Mouse (Mus musculus) midbrain, embryonic 10.5 days (tissue): ENCODE measurements around the gene Stra6. TPM values are rescaled to one million over a fixed set of nuclear protein-coding genes. Genes with fewer than 3 reads are reported as not detected.

ENCODE experiments used
- DNase-seq: peaks from one replicate; pipeline ENCODE4 v3.0.0-alpha.2; 2017; ENCODE audit warnings: low spot score
- H3K27ac ChIP-seq: fragments of 300-500 bp; sonication (generic); replicated peaks from 2 replicates; pipeline ENCODE4 v1.5.1; 2016; ENCODE audit warnings: mild to moderate bottlenecking
- H3K27me3 ChIP-seq: fragments of 300-500 bp; sonication (generic); 2 replicates; pipeline ENCODE4 v1.6.1; 2016; ENCODE audit warnings: low read depth, mild to moderate bottlenecking; ENCODE audit not compliant: poor library complexity, severe bottlenecking
- H3K36me3 ChIP-seq: fragments of 300-500 bp; sonication (generic); 2 replicates; pipeline ENCODE4 v1.6.1; 2016; ENCODE audit warnings: mild to moderate bottlenecking, moderate library complexity
- H3K4me1 ChIP-seq: fragments of 300-500 bp; sonication (generic); 2 replicates; pipeline ENCODE4 v1.6.1; 2016
- H3K4me3 ChIP-seq: fragments of 300-500 bp; sonication (generic); 2 replicates; pipeline ENCODE4 v1.5.1; 2016; ENCODE audit warnings: mild to moderate bottlenecking, moderate library complexity
- H3K9me3 ChIP-seq: fragments of 300-500 bp; sonication (generic); replicated peaks from 2 replicates; pipeline ENCODE4 v1.6.1; 2016; ENCODE audit warnings: mild to moderate bottlenecking
- WGBS: fragments of 180-500 bp; shearing (Covaris S2); methylation state at CpG from one replicate; pipeline ENCODE4 v1.1.7; 2016; 5-methylcytosine and 5-hydroxymethylcytosine counted together
- polyA plus RNA-seq: library from polyadenylated mRNA; unstranded; fragments of >200 nt; fragmentation: Nextera tagmentation; extraction: Ambion mirVana; gene quantifications from 2 replicates; pipeline ENCODE4 v1.2.1, GENCODE M21; 2016

The Stra6 gene
- polyA plus RNA-seq, 1 experiment from 2014 or later = 15.2 TPM

- WGBS = 74% methylated on average over 4 of the region's 4 CpGs
- Histone ChIP-seq H3K4me1 (peaks cover 20% of the 10 kb centered on the region), H3K36me3 (peaks cover 9% of the 10 kb centered on the region; the same call in 1 of the 2 replicates), H3K27me3 (no peaks in the 10 kb centered on the region), H3K27ac (no peak overlapping the region), H3K4me3 (no peak overlapping the region), H3K9me3 (no peaks in the 10 kb centered on the region)
- DNase-seq = no peak
Measured at GRCm38 (mm10) chr9:58150733-58151361, 87.3 kb downstream of the Stra6 start.

GRCm38 (mm10) chr9:58153095-58153494 lies 89.5 kb downstream of the Stra6 start:
- Histone ChIP-seq H3K27me3 (0 out of 2 replicates have a peak, but pooled peaks cover 4% of the 10 kb centered on the region), H3K4me1 (peaks cover 20% of the 10 kb centered on the region), H3K27ac (no peak overlapping the region; the same call in 1 of the 2 replicates), H3K36me3 (peaks cover 9% of the 10 kb centered on the region; the same call in 1 of the 2 replicates), H3K4me3 (no peak overlapping the region), H3K9me3 (no peaks in the 10 kb centered on the region)
- 86% methylated on average over 3 of the region's 3 CpGs for WGBS
- DNase-seq = no peak

GRCm38 (mm10) chr9:58155366-58155765 lies 91.8 kb downstream of the Stra6 start:
- WGBS = 76% methylated on average over 3 of the region's 3 CpGs
- no peak overlapping the region for H3K4me3 ChIP-seq
- H3K9me3 ChIP-seq = no peaks in the 10 kb centered on the region
- no peaks in the 10 kb centered on the region; the same call in 1 of the 2 replicates for H3K36me3 ChIP-seq
- no peak for DNase-seq
- H3K4me1 ChIP-seq = peaks cover 40% of the 10 kb centered on the region
- 0 out of 2 replicates have a peak, but pooled peaks cover 4% of the 10 kb centered on the region for H3K27me3 ChIP-seq
- H3K27ac ChIP-seq = 0 out of 2 replicates have a peak overlapping the region, but pooled peaks have one; percentile 34

GRCm38 (mm10) chr9:58156819-58157560 lies 93.4 kb downstream of the Stra6 start:
- Histone ChIP-seq H3K9me3 (no peaks in the 10 kb centered on the region), H3K4me1 (peaks cover 40% of the 10 kb centered on the region), H3K36me3 (no peaks in the 10 kb centered on the region), H3K4me3 (no peak overlapping the region), H3K27ac (peak overlapping the region; percentile 65; the same call in 1 of the 2 replicates), H3K27me3 (0 out of 2 replicates have a peak, but pooled peaks cover 4% of the 10 kb centered on the region)
- DNase-seq = no peak
- 93% methylated on average over 22 of the region's 22 CpGs for WGBS

GRCm38 (mm10) chr9:58157838-58158237 lies 94.2 kb downstream of the Stra6 start:
- peak overlapping the region; percentile 65 for H3K27ac ChIP-seq
- no peak overlapping the region for H3K4me3 ChIP-seq

GRCm38 (mm10) chr9:58158541-58159311 lies 95.1 kb downstream of the Stra6 start:
- H3K4me1 ChIP-seq = peaks cover 42% of the 10 kb centered on the region
- DNase-seq = no peak
- no peaks in the 10 kb centered on the region for H3K36me3 ChIP-seq
- no peak overlapping the region for H3K4me3 ChIP-seq
- WGBS = 36% methylated on average over 7 of the region's 7 CpGs
- H3K27me3 ChIP-seq = 0 out of 2 replicates have a peak, but pooled peaks cover 4% of the 10 kb centered on the region
- H3K27ac ChIP-seq = peak overlapping the region; percentile 65
- H3K9me3 ChIP-seq = no peaks in the 10 kb centered on the region

More at GRCm38 (mm10) chr9:58157838-58158237, 94.2 kb downstream of the Stra6 start:
- H3K9me3 ChIP-seq = no peaks in the 10 kb centered on the region
- 0 out of 2 replicates have a peak, but pooled peaks cover 4% of the 10 kb centered on the region for H3K27me3 ChIP-seq
- peaks cover 46% of the 10 kb centered on the region for H3K4me1 ChIP-seq
- WGBS = 85% methylated on average over 13 of the region's 13 CpGs
- H3K36me3 ChIP-seq = no peaks in the 10 kb centered on the region
- no peak for DNase-seq

- peaks cover 42% of the 10 kb centered on the region for H3K4me1 ChIP-seq
- WGBS = 79% methylated on average over 4 of the region's 4 CpGs
- H3K36me3 ChIP-seq = no peaks in the 10 kb centered on the region
- peak overlapping the region; percentile 67; the same call in 1 of the 2 replicates for H3K27ac ChIP-seq
- no peak overlapping the region for H3K4me3 ChIP-seq
- H3K27me3 ChIP-seq = 0 out of 2 replicates have a peak, but pooled peaks cover 4% of the 10 kb centered on the region
- no peak for DNase-seq
- H3K9me3 ChIP-seq = no peaks in the 10 kb centered on the region
Measured at GRCm38 (mm10) chr9:58159855-58160254, 96.3 kb downstream of the Stra6 start.

GRCm38 (mm10) chr9:58160315-58160714 lies 96.7 kb downstream of the Stra6 start:
- no peak overlapping the region for H3K27ac ChIP-seq
- no peak for DNase-seq
- no peaks in the 10 kb centered on the region for H3K36me3 ChIP-seq
- 0 out of 2 replicates have a peak, but pooled peaks cover 4% of the 10 kb centered on the region for H3K27me3 ChIP-seq
- peaks cover 40% of the 10 kb centered on the region for H3K4me1 ChIP-seq
- H3K9me3 ChIP-seq = no peaks in the 10 kb centered on the region
- H3K4me3 ChIP-seq = no peak overlapping the region
- 88% methylated on average over 5 of the region's 5 CpGs for WGBS

GRCm38 (mm10) chr9:58162173-58162572 lies 98.6 kb downstream of the Stra6 start:
- H3K36me3 ChIP-seq = no peaks in the 10 kb centered on the region
- 83% methylated on average over 3 of the region's 3 CpGs for WGBS
- H3K27ac ChIP-seq = peak overlapping the region; percentile 43; the same call in 1 of the 2 replicates
- no peak overlapping the region for H3K4me3 ChIP-seq
- no peaks in the 10 kb centered on the region for H3K9me3 ChIP-seq
- 0 out of 2 replicates have a peak, but pooled peaks cover 4% of the 10 kb centered on the region for H3K27me3 ChIP-seq
- H3K4me1 ChIP-seq = peaks cover 36% of the 10 kb centered on the region
- DNase-seq = no peak

- DNase-seq = no peak
- WGBS = 83% methylated on average over 5 of the region's 5 CpGs
Measured at GRCm38 (mm10) chr9:58163146-58163545, 99.6 kb downstream of the Stra6 start.

GRCm38 (mm10) chr9:58165779-58166178 lies 102.2 kb downstream of the Stra6 start:
- peaks cover 18% of the 10 kb centered on the region for H3K4me1 ChIP-seq
- no peak for DNase-seq
- H3K27me3 ChIP-seq = no peaks in the 10 kb centered on the region
- no peak overlapping the region for H3K4me3 ChIP-seq
- 72% methylated on average over 1 of the region's 1 CpGs for WGBS
- no peaks in the 10 kb centered on the region for H3K9me3 ChIP-seq
- H3K36me3 ChIP-seq = no peaks in the 10 kb centered on the region
- no peak overlapping the region for H3K27ac ChIP-seq

More at GRCm38 (mm10) chr9:58163146-58163545, 99.6 kb downstream of the Stra6 start:
- Histone ChIP-seq H3K27ac (peak overlapping the region; percentile 43; the same call in 1 of the 2 replicates), H3K4me3 (no peak overlapping the region), H3K4me1 (peaks cover 27% of the 10 kb centered on the region), H3K9me3 (no peaks in the 10 kb centered on the region), H3K27me3 (no peaks in the 10 kb centered on the region), H3K36me3 (no peaks in the 10 kb centered on the region)

- H3K4me1 ChIP-seq = peaks cover 11% of the 10 kb centered on the region
- no peaks in the 10 kb centered on the region for H3K36me3 ChIP-seq
- no peaks in the 10 kb centered on the region for H3K27me3 ChIP-seq
- peak overlapping the region; percentile 55; the same call in 1 of the 2 replicates for H3K27ac ChIP-seq
- DNase-seq = no peak
- H3K9me3 ChIP-seq = no peaks in the 10 kb centered on the region
- H3K4me3 ChIP-seq = no peak overlapping the region
- 79% methylated on average over 3 of the region's 3 CpGs for WGBS
Measured at GRCm38 (mm10) chr9:58168880-58169279, 105.3 kb downstream of the Stra6 start.
